Mouse (Mus musculus): ENCODE results near the gene Hoxb7. TPM values are rescaled to one million over a fixed set of nuclear protein-coding genes. Genes with fewer than 3 reads are reported as not detected.

Hoxb7 gene
- total RNA-seq (2021) = 10 to 100 TPM; 33.5 to 59.0 TPM
- long read RNA-seq, experiment 1, transcript Hoxb7-201 (2 exons, 1,291 nt) = major isoform, 18 of 18 reads
- long read RNA-seq, experiment 1, partial matches to known transcripts = 0 of 18 reads
- long read RNA-seq, experiment 1, other reads (novel, unspliced or antisense) = 0 of 18 reads
- long read RNA-seq, experiment 2, transcript Hoxb7-201 (2 exons, 1,291 nt) = major isoform, 133 of 135 reads
- long read RNA-seq, experiment 2, partial matches to known transcripts = 0 of 135 reads
- long read RNA-seq, experiment 2, other reads (novel, unspliced or antisense) = 1 of 135 reads

DNA sequence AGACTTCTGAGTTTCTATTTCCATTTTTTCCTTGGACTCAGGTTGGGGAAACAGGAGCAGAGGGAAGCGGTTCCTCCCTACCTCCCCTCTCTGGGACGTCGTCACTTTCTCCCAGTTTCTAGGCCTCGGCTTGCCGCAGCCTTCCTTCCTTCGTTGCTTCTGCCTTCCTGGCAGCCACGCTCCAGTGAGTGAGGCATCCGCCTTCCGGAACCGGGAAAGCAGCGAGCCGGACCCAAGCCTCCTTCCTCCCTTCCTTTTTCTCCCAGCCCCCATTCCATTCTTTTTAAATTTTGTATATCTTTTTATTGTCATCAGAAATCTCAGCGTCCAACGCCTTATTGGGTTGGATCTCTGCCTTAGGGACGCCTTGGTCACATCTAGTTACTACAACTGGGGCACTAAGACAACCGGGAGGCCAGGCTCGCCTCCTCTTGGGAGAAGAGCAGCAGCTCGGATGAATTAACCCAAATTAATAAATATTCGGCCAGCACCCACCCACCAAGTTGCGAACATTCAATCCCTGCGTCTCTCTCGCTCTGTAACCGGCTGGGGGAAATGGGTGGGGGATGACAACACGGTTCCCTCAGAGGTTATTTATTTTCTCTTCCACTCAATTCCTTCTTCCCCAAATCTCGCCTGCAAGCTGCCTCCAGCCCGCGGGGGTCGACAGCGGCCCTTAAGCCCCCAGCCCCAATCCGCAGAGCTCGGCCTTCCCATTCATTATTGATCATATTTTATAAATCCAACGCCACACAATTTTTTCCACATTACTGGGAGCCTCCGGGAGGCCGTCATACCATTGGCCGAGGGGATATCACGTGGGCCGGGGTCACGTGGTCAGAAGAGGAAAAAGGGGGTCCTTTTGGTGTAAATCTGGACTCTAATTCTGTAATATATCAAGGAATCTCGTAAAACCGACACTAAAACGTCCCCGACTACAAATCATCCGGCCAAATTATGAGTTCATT, at the start of gene Hoxb7:
TSS of gene Hoxb7 (plus strand) at position 853 of the 968 bp plus-strand sequence.
- DNase-seq (ENCODE audit: low spot score in 2 of 2) = peak in 1 of 2 experiments; percentile 74

DNA sequence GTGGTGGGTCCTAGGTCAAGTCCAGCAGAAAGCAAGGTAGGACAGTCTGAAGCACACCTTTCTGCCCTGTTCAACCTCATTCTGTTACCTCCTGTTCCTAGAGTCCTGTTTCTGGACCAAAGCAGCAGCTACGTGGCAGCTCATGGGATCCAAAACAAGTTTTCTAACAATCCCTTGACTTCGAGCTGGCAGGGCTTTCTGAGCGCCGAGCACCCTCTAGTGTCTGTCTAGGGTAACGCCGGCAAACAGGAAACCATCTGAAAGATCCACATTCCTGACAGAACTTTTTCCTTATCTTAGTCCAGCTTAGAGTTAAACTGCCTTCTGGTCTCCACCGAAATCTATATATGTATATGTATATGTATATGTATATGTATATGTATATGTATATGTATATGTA, 46.2 kb upstream of the Hoxb7 start:
- DNase-seq (ENCODE audit: low spot score in 2 of 2) = peak in 1 of 2 experiments; percentile 56

DNA sequence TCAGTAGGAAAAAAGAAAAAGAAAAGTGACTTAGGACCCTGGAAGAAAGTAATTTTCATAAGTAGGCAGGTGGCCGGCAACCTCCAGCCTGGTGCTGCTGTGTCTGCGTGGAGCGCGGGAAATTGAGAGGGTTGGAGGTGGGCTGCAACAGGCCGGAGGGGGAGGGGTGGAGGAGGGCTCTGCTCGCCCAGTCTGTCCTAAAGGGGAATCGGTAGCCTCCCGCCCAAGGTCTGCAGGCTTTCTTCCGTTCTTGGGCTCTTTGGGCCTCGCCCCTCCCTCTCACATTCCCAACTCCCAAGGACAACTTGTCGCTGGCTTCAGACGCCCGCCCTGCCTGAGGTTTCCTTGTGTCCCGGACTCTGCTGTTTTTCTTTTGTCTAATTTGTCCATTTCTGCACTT, 35.5 kb upstream of the Hoxb7 start:
- peak; percentile 44 to 50 for DNase-seq (ENCODE audit: low spot score in 2 of 2)

DNA sequence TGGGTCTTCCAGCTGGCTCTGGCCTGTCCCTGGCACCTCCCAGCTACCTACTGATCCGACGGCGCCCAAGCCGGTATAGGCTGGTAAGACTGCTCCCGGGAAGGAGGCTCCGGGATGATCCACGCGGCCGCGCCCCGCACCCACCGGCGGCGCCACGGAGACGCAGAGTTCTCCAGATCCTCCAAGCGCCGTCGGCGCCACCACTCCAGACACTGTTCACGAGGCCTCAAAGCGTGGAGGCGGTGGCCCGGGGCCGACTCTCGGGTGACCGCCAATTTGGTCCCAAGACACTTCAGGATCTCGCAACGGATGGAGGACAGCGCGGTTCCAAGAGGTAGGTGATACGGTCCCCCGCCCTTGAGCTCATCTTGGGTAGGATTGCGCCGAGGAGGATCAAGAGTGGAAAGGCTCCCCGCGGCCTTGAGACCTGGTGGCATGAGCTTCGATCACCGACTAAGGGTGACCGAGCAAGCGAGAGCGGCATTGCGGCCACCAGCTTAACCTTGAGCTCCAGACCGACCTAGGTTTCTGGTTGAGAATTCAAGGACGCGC, 34.9 kb upstream of the Hoxb7 start:
- DNase-seq (ENCODE audit: low spot score in 2 of 2) = peak; percentile 46 to 55

DNA sequence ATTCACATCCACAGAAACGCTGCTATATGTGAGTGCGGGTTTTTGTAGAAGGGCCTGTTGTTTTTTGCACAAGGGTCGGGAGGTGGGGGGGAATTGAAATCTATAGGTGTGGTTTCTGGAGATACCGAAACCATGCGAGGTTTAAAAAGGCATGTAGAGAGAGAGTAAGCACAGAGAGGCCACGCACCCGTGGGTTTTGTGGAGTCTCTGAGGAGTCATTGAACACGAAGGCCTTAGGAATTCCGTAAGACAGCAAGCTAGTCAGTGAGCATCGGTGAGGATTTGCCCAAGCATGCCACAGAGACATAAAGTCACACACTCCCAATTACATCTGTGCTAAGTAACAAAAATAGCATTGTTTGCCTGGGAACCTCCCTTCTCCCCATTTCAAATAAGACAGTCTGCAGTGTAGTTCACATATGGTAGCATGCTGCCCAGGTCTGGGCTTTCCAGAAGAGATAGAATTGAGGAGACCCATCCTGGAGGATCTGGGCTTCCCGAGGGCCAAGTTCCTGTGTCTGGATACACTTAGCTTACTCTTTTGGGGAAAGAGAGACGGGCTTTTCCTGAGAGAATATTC, 33.8 kb upstream of the Hoxb7 start:
- peak in 1 of 2 experiments; percentile 39 for DNase-seq (ENCODE audit: low spot score in 2 of 2)

DNA sequence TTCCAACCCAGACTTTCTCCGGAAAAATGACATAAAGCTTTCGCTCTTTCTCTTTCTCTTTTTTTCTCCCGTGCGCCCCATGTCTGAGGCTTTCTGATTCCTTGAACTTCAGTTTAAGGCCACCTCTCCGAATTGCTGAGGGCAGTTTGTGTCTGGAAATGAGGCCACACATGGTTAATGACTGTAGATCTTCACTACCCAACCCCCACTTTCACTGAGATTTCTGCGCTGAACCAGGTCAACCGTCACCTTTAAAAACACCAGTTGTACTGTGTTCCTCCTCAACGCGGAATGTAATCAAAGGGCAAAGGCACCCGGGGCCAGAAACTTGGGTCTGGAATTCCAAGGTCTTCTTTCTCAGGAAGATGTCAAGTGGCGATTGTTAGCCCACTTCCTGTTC, 32.2 kb upstream of the Hoxb7 start:
- DNase-seq (ENCODE audit: low spot score in 2 of 2) = peak in 1 of 2 experiments; percentile 35

DNA sequence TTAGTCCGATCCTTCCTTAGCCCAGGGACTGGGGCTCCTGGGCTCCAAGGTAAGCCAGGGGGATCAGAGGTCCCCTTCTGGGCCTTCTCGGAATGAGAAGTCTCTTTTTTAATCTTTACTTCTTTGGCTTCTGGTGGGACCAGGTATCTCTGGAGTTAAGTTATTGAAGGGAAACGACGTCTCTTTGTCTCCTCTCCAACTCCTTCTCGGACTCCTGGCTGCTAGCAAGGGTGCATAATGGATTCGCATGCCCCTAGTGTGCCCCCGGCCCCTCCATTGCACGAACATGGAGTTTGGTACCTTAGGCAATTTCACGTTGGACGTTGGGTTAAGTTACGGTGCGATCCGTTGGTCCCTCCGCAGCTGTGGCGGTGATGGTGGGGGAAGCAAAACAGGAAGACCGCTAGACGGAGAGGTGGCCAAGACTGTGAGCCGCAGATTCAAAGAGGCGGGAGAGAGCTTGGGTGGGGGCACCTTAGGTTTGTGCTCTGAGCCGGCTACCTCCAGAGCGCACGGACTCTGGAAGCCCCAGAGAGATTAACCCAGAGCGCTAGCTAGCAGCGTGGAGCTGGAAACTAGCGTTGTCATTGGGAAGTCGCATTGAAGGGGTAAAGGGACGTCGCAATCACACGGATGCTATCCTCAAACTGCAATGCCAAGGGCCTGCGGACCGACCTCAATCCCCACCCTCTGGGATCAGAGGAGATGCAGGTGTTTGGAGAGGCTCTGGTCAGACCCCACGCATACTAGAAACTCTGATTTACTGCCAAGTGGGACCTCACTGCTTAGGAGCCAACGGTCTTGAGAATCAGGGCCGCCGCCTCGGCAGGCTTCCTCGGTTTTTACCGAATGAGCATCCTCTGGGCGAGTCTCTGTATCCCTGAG, 31.1 kb upstream of the Hoxb7 start:
- DNase-seq (ENCODE audit: low spot score in 2 of 2) = peak in 1 of 2 experiments; percentile 43

DNA sequence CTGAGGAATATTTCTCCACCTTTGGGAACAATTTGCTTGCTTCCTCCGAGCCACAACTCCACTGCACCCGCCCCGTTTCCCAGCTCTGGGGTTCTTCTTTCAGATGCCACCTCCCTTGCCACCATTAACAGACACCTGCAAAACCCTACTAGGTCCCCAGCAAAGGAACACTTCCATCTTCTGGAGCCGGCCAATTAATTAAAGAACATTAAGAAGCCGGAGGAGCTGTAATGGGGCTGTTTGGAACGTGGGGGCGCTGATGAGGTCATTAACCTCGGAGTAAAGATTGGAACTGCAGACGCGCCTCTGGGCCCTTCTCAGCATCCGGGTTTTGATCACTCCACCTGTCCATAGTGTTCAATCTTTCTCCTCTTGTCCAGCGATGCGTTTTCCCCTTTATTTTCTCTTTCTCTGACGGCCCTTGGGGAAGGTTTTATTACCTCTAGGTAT, 30.4 kb upstream of the Hoxb7 start:
- no peak for DNase-seq (ENCODE audit: low spot score in 2 of 2)

DNA sequence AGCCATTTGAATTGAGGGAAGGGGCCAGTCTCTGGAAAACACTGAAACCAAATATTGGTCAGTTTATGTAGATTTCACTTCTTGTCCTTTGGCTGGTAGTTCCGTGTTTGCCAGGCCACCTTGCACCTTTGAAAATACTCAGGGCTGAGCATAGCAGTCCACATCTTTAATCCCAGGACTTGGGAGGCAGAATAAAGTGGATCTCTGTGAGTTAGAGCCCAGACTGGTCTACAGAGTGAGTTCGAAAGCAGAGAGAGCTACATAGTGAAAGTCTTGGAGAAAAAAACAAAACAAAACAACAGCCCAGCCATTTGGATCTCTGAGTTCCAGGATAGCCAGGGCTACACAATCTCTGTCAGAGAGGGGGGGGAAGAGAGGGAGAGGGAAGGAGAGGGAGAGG, 29.3 kb upstream of the Hoxb7 start:
- no peak for DNase-seq (ENCODE audit: low spot score in 2 of 2)

DNA sequence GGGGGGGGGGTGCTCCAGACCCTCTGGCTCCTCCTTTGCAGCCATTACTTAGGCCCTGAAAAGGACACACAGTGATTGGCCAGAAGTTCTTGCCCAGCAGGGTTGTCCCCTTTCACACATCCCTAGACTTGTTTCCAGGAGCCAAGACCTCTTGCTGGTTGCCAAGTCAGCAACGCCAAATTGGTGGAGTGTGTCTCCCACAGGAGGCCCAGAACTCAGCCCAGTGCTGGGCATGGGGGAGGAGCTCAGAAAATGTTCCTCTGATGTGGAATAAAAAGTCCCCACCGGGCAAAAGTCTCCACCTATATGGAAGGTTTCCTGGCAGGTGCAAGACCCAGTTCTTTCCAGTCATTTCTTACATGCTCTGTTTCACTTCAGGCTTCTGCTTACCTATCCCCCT, 27.4 kb upstream of the Hoxb7 start:
- peak in 1 of 2 experiments; percentile 16 for DNase-seq (ENCODE audit: low spot score in 2 of 2)

DNA sequence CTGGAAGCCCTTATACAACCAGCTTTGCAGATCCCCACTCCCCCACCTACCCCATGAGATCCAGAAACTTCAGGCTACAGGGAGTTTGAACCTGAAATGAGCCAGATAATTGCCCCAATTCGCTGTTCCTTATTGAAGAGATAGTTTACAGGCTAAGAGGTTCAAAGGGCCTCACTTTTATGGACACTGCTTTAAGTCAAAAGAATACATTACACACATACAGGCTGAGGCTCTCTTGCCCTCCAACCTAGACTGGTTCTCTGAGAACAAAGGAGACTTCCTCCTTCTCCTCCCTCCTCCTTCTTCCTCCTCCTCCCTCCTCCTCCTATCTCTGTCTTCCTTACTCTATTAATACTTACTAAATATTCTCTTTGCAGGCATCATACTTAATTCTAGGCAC, 26.9 kb upstream of the Hoxb7 start:
- no peak for DNase-seq (ENCODE audit: low spot score in 2 of 2)

DNA sequence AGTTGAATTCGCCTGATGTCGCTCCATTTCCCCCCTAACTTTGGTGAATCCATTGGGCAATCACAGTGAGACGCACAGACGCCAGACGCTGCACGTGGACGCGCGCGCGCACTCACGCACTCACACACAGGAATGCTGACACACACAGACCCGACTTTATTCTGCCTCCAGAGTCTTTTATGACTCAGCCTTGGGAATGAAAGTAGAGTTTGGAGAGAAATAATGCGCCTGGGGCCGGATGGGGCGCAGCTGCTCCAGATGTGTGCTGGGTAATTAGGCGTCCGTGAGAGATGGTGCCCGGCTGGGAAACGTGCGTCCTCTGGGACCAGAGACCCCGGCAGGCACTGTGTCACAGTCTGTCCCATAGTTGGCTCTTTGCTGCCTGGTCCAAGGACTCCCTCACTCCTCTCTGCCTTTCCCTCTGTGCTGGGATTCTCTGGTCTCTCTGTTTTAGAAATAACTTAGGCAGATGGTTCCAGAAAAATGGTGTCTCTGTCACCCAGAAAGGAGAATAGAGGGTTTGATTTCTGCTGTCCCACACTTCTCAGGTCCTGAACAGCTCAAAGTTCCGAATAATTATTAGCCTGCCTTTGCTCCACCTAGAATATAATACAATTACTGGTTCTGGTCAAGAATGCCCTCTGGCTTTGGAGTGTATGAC, 26.0 kb upstream of the Hoxb7 start:
- DNase-seq (ENCODE audit: low spot score in 2 of 2) = peak; percentile 53 to 68

DNA sequence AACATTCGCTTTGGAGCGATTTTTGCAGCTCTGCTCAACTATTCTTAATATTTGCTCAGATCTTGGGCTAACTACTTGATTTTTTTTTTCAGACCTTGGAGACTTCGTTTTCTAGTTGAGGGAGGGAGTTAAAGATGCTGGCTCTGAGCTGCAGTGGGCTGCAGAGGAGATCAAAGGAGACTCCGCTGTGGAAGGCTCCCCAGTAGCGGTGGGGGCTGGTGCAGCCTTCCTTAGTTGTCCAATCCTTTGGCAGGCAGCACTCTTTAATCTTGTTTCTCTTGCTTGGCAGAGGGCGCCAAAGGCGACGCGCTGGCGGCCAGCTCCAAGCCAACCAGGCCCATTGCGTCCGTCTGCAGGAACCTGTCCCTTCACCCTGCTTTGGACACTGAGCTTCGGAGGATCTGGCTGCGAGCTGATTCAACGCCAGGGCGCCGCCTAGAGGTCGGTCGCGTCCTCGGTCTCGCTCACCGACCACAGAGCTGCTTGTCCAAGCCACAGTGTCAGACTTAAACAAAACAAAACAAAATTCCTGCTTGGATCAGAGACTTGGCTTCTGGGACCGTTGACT, 25.0 kb upstream of the Hoxb7 start:
- peak; percentile 87 for DNase-seq (ENCODE audit: low spot score in 2 of 2)

DNA sequence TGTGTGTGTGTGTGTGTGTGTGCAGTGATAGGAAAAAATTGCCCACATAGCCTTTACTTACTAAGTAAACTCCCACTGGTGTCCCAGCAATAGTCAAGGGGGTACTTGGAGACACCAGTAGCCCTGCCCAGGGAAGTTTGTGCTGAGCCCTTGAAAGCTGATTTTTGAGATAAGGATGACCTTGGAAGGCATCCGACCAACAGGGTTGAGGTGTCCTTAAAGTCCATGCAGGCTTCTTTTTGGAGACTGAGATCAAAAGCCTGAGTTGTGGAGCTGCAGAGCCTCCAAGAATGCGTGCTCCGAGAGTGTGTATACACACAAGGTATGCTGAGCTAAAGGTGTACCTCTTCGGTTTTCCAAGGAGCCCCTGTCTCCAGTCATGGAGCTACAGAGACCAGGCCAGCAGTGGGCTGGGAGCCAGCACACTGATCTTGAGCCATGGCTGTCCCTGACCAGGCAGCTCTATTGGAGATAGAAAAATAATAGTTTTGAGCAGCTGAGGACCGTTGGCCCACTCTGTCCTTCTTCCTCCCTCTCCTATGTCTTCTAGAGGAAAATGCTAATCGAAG, 24.1 kb upstream of the Hoxb7 start:
- DNase-seq (ENCODE audit: low spot score in 2 of 2) = peak in 1 of 2 experiments; percentile 54

DNA sequence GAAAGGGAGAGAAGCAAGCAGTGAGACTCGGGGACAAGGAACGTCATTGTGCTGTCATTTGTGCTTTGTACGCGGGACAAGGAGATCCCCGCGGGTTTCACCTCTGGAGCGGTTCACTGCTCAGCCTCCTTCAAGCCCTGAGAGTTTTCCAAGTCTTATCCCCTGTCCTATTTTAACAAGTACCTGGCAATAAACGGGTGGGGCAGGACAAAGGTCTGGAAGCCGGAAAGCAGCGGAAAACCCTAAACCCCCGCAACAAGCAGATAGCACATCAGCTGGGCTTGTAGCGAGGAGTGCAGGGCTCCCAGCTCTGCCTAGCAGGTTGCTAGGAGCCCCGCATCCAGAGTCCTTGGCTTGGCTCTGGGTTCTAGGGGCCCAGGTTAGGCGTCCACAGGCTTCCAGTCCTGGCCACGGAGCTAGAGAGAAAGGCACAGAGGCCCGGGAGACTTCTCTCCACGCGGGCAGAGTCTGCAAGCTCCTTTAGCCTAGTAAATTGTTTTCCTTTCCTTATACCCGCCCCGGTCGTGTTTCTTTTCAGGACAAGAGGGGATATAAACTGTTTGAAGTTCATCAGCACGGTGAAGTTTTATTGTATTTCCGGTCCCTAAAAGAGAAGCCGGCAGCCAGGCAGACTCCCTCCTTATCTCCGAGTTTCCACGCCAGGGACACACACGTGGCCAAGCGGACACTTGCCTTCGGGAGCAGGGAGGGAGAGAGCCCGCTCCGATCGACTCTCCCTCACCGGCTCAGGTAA, 22.6 kb upstream of the Hoxb7 start:
- peak in 1 of 2 experiments; percentile 34 for DNase-seq (ENCODE audit: low spot score in 2 of 2)

DNA sequence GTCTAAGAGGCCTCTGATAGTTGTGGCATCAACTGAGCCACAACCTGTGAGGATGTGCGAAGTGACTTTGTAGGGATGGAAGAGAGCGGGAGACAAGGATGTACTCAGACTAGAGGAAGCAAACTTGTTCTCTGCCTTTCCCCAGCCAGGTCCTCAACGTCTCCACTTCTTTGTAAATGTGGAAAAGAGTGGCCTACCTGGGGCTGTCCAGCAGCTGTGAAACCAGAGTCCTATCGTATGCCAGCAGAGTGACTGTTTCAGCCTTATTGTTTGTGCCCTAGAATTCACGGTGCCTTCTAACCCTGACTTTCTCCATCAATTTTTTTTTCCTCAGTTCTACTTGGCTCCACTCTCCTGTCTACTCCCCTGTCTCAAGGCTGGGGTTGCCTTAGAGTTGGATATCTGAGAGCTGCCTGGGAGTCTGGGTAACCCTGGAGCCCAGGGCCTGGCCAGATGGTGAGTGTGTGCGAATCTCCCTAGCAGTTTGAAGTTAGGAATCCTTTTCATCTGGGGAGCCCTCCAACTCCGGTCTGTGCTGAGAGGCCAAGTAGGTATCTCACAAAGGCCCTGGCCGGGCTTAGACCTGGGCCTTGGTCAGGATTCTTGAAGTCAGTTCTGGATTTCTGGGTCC, 21.9 kb upstream of the Hoxb7 start:
- no peak for DNase-seq (ENCODE audit: low spot score in 2 of 2)

DNA sequence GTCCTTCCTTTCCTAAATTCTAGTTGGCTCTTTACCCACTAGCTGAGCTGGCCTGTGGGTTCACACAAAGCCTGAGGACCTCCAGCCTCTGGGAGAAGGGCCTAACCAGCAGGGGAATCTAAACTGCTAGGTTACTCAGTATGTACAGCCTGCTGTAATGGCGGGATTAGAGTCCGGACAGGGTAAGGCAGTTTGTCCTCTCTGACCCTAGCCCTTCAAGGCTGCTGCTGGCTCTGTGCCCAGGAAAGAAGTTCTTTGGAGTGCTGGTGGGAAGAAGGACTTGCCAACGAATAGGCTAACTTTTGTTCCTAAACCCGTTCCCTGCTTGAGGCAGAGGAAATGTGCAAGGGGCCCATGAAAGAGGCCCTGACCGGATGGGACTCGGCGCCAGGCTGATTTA, 20.5 kb upstream of the Hoxb7 start:
- DNase-seq (ENCODE audit: low spot score in 2 of 2) = peak in 1 of 2 experiments; percentile 63
